Mouse (Mus musculus) telencephalon, adult 2 months (tissue): ENCODE results near the gene Ankrd23.
"Not testable (repeated sequence)": the region's sequence is repeated elsewhere in the genome, so short reads cannot be mapped to it uniquely, and the experiment has no call there.

Experiments
- DNase-seq: peaks from one replicate; pipeline ENCODE4 v3.0.0-alpha.2; 2011; ENCODE audit warnings: low read depth, low spot score

Gene Ankrd23

DNA sequence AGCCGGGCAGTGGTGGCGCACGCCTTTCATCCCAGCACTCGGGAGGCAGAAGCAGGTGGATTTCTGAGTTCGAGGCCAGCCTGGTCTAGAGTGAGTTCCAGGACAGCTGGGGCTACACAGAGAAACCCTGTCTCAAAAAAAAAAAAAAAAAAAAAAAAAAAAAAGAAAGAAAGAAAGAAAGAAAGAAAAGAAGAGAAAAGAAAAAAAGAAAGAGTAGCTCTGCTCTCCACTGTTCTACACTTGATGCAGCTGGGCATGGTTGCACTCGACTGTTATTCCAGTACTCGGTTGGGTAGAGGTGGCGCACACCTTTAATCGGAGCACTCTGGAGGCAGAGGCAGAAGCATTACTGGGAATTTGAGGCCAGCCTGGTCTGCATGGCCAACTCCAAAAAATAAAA is at the start of gene Ankrd23:
Ankrd23 (minus strand) TSS at position 101 of the 400 bp plus-strand sequence.
- DNase-seq: not testable (repeated sequence)

DNA sequence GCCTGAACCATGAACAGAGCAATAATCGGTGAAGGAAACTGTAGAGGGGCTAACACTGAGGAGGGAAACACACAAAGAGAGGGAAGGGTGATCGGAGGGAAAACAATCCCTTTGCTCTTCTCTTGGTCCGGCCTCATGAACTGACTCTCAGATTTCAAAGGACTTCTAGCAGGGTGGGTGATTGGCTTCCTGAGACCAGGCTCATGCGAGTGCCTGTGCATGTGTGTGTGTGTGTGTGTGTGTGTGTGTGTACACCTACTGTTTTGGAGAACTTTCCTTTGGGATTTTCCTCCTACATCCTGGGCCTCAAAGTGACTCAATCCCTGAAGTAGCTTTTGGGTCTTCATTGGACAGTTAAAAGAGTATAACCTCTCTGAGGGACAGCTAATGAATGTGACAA is 49.6 kb upstream of the Ankrd23 start:
- DNase-seq: no peak

DNA sequence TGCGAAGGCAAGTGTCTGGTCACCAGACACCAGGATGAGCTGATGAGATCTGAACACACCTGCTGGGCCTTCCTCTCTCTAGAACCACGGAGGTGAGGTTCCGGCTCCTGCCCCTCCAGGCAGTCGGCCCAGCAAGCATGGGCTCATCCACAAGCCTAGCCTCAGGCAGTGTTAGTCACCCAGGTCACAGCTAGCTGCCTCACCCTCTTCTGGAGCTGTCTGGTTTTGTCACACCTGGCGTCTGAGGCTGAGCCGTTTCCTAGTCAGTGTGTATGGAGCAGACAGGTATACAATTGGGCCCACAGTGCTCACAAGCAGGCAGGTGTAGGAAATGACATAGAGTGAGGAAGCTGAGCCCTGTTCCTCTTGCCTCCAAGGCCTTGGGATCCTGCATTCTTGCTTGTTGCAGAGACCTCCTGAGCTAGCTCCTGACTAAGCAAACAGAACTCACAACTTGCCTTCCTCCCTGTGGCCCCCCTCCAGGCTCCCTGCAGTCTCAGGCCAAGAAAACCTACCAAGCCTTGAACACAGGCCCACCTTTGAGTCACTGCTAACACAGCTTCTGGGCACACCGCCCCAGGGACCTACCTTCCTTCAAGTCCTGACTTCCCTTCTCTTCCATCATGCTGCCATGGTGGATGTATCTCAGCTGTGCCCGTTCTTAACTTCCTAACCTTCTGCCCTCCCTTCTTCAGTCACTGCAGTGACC is 46.9 kb upstream of the Ankrd23 start:
- DNase-seq: no peak

DNA sequence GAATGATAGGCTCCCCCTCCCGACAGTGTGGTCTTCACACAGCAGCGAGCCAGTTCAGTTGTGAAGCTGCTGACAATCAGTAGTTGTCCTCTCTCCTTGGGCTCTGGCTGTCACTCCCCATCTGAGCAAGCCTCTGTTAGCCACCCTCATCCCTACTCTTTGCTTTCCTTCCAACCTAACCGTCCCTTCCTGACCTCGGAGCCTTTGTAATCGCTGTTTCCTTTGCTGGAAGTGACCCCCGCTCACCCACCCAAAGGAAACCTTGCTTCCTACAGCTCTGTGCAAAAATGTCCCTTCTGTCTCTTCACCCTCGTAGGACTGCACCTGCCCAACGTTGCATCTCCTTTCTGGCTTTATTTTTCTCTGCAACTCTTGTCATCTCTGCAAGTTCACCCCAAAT is 45.5 kb upstream of the Ankrd23 start:
- DNase-seq: no peak

DNA sequence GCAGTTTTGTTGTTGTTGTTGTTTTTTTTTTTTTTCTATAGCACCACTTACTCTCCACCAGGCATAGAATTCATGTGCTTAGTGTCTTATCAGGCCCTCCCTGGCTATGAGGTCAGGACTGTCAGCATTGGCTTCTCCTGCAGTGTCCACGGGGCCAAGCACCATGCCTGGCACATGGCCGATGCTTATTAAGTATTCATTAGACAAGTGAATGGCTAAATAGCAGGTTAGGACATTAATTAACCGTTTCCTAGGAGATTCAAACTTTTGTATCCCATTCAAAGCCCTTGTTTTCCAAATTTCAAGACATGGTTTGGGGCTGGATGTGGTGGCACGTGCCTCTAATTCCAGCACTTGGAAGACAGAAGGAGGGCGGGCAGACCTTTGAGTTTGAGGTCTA is 44.6 kb upstream of the Ankrd23 start:
- no peak for DNase-seq

DNA sequence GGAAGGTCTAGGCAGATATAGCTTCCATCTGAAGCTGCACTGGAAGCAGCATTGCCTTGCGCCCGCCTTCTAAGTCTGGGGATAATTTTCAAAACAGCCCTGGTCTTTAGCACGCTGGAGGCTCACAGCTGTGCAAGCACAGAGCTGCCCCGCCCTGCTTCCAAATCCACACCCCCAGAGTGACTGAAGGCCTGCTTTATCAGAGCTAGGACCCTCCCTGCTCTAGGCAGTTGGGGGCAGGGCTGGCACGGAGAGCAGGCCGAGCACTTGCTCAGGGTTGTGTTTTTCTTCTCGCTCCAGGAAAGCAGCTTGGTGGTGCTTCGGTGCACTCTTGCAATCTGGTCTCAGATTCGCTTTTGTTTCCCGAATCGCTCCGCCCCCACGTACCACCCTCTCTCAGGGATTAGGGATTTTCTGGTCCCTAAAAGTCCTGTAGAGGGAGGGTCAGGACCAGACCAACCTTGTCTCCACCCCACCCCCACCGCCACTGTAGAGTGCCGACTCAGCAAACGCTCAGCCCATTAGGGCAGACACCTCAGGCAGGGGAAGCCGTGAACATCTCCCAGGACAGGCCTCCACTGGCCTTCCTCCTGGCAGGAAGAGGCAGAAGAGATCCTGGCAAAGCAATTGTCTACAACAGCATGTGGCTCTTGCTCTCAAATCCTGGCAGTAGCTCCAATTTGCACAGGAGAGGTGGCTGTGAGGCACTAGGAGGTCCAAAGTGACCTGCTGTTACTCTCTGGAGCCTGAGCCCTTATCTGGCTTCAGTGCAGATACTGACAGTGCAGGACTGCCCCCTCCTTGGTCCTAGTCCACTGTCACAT is 43.9 kb upstream of the Ankrd23 start:
- no peak for DNase-seq

DNA sequence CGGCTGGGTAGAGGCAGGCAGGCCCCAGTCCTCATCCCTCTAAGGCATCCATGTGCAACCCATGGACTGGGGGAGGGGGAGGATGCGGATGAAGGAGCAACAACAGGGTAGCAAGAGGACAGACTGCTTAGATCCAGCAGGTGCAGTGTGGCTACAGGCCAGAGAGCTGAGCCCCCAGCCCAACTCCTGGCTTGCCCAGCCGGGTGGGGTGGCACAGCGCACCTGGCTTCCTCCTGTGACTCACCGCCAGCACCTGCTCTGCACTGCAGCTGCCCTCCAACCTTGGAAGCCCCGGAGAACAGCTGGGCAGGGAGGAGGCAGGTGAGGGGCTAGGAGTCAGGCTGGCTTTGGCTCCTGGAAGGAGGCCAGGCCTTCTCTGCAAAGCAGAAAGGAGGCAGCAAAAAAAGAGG is 43.3 kb upstream of the Ankrd23 start:
- no peak for DNase-seq

DNA sequence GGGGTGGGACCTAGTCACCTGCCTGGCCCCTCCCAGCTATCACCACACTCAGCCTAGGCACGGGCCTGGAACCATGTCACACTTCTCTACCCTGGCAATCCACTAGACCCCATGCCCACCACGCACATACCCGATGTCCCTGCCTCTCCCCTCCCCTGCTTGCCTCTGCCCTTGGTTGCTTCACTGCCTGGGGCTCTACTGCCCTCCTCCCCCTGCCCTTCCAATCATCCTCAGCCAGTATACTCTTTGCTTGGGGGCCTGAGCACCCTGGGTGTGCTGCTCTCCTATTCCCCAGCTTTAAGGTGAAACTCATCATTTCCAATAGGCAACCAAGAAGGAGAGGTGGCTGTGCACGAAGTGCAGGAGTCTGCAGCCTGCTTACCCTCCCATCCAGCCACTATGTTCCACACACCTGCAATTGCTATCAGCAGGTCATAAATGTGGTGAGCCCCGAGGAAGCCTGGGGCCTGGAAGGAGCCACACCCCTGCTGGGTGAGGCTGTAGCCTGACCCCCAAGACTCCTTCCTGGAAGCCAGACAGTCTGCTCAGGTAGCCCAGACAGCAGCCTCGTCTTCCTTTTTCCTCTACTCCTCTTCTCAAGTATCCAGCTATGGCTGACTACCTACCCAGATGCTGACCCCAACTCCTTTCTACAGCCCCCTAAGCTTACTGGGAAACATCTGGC is 40.5 kb upstream of the Ankrd23 start:
- DNase-seq: no peak

DNA sequence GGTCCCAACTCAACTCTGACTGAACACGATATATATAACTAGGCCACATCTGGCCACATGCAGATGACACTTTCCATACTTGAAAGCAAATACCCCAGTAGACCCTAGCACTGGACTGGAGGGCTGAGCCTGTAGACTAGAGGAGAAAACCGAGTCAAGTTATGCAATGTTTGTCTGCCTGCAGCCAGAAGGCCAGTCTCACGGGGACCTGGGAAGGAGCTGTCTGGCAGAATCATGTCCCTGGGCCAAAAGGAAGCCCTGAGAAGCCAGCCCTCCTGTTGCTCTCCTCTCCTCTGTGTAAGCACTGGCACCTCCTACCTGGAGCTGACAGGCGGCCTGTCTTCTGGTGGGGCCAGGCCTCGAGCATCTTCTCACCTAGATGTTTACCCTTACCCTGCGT is 38.7 kb upstream of the Ankrd23 start:
- no peak for DNase-seq

DNA sequence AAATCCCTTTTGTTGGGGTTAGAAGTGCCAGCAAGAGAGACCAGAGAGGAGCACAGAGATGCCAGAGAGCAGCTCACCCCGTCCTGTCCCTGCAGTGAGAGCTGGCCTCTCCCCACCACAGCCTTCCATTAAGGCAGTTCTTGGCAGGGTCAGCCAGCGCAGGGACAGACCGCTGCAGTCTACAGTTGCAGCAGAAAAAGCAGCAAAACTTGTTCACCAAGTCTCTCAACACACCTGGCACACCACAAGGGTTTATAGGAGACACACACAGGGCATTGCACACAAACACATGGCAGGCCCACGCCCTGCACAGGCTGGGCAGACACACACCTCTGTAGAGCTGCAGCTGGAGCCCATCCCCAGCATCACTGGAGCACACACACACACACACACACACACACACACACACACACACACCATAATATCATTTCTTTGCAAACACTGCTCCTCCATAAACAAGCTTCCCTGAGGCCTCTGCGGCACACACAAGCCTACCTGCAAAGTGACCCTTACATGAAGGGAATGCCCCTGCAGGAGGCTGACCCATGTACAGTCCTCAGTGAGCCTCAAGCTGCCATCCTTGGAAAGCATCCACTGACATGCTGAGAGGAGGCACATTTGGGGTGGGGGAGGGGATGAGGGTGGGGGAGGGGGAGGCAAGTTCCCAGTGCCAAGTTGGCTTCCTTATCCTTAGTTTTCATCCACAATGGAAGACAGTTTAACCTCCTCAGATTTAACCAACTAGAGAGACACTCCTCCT is 37.7 kb upstream of the Ankrd23 start:
- no peak for DNase-seq

DNA sequence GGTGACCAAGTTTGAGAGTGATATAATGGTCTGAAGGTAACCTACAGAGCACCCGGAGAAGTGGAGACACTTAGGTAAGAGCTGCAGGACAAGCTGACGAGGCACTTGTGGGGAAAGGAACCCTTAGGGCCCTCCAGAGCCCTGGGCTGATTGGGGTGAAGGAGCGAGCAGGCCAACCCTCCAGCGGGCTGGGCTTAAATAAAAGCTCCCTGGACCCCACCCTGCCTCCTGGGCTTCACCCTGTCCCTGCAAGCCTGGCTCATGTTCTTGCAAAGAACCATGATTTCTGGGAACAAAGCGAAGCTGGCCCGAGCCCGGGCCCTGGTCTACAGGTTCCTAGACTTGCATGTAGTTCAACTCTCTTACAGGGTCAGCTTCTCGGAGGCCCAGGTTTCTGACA is 36.8 kb upstream of the Ankrd23 start:
- DNase-seq: no peak

DNA sequence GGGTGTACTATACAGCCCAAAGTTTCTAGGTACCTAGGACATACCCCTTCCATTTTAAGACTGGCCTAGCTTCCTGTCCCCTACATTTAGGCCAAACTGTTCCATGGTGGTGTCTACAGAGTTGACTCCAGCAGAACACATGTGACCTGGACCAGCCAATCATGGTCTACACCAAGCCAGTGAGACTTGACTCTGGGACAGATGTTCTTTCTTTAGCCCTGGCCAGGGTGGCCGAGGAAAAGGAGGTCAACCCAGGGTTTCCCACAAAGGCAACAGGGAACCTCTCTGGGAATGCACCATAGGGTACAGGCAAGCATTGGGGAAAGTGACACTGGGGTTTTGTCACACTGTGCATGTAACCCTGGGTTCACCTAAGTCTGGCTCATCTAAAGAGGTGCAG is 36.0 kb upstream of the Ankrd23 start:
- DNase-seq: no peak

DNA sequence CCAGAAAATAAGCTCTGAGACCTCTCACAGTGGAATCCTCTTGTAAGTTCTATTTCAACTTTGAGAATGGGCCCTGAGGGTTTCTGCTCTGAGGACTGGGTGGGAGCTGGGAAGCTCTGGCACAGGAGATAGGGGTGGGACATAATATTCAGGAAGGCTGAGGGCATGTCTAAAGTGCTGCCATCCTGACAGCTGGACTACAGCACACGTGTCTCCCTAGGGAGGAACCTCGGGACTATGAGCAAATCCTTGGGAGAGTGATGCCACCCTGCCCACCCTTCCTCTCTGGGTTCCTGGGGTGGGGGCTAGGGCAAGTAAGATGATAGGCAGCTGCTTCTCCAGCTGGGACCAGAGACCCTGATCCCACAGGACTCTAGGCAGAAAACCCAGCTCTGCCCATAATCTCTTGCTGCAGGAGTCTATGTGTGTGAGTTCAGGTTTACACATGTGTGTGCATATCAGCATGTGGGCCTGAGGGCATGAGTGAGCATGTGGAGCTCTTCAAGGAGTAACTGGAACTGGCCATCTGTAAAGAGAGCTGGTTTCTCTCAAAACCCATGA is 35.5 kb upstream of the Ankrd23 start:
- no peak for DNase-seq

DNA sequence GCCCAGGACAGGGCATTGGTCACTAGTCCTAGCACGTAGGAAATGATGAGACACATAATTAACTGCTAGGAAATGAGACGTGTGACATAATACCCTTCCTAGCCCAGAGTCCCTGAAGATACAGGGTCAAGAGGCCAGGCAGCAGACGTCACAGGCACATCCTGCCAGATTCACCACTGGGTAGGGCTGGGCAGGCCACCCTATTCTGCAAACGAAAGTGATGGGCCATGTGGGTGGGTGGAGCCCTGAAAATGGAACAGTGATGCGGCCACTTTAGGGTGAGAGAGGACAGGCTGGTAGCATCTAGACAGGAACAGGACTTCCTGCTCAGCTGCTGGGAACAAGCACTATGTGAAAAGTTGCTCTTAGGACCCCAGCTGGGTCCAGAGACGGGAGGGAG is 34.9 kb upstream of the Ankrd23 start:
- no peak for DNase-seq

DNA sequence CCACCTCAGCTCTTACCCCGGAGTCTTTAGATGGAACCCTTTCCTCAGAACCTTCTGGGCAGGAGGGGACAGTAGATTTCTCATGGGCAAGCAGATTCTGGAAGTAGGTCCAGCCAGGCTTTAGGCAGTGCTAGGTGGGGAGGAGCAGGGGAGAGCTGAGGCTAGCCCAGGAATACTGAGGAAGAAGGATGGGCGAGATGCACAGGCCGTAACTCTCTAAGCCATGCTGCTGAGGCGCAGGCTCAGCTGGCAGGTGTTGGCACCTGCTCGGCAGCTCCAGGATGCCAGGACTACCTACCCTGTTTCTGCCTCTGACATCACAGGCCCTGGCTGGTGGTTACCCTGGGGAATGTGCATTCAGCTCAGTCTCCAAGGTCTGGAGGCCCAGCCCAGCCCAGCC is 33.6 kb upstream of the Ankrd23 start:
- DNase-seq: no peak

DNA sequence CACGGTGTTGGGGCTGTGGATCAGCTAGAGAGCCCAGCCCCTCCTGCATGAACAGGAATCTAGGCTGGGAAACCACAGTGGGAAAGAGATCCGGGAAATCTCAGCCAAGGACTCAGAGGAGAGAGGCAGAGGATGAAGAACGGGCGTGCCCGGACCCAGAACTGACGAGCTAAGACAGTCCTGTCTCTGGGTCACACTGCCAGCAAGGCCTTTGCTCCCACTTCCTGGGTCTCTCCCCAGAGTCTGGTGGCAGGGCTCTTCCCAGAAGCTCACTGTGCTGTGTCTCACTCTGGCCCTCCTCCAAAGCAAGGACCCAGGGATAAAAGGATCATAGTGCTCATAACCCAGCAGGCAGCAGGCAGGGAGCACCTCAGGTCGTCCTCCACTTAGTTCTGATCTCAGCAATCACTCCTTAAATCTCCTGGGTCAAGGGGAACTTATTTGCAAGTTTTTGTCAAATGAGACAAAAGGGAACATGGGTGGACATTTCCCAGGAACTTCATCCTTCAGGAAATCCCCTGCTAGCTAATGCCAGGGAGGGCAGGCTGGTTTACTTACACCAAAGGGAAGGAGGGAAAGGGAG is 33.1 kb upstream of the Ankrd23 start:
- no peak for DNase-seq

DNA sequence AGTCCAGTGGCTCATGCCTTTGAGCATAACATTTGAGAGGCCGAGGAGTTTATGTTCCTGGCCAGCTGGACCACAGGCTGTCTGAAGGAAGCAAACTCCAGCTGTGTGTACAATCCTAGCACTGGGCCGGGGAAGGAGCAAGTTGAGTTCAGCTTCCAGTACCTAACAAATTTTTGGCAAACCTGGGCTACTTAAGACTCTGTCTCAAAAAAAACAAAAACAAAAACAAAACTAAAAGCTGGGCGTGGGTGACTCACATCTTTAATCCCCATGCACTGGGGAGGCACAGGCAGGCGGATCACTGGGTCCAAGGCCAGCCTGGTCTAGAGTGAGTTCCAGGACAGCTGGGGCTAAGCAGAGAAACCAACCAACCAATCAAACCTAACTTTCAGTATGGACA is 32.1 kb upstream of the Ankrd23 start:
- no peak for DNase-seq

DNA sequence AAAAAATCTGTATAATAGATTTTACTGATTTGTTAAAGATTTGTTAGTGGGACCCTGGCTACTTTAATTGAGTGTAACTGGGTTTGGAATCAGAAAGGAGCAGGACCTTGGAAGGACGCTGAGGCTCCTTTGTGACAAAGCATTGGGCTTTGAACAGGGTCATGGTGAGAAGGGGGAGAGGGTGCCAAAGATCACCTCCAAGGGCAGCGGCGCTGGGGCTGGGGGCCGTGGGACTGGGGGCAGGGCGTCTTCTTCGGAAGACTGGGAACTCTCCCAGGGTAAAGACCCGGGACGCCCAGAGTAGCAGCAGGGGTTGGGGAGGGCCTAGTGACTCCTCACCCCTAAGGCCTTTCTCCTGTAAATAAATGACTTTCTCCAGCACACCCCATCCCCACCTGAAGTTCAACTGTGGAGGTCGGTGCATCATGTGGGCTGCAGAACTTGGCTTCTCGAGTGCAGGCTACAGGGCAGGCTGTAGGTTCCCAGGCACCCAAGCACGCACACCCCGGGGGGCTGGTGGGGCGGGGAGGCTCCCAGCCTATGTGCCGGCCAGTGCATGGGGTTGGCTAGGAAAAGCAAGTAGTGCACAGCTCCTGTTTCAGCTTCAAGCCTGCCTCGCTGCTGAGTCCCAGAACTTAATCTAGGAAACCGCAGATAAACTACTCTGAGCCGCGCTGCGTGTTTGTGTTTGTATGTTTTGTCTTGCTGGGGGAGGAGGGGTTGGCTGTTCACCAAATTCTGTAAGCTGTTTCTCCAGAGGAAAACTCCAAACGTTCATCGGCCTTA is 31.3 kb upstream of the Ankrd23 start:
- no peak for DNase-seq

DNA sequence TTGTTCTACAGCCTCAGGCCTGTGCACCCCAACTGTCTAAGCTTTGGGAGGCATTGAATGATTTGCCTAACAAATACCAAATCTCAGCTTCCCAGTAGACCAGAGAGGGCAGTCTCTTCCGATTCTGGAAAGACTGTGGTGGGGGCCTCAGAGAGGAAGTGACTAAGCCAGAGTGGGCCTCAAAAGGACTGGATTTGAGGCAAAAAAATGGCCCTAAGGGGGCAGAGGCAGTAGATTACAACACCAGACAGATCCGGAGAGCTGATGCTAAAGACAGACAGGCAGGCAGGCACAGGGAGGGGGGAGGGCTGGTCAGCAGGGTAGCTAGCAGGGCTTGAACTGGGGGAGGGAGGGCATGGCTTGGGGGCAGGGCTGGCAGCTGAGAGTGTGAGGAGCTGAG is 29.7 kb upstream of the Ankrd23 start:
- DNase-seq: no peak

DNA sequence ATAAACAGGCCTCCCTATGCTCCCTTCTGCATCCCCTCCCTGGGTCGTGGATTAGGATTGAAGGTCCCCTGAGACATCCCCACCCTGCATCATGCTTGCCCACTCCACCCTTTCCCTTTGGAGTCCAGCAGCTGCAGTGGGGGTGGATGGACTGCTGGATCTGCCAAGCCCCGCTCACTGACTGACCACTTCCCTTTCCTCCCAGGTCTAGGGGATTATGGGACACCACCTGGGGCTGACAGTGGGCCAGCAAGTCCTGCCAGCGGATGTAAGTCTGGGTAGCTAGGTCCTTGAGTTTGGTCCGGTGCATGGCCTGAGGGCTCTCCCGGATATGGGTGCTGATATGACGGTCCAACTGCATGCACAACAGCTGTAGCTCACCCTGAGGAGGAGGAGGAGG is 27.4 kb upstream of the Ankrd23 start:
- no peak for DNase-seq
